Comparison of ENCODE assay signal across 19 mouse cellular contexts in genomic region chr17:13488608-13489324, GRCm38 (mm10).
DNase-seq lines count a peak whose midpoint lies in the region; ATAC-seq lines count a peak whose summit lies in the region.
"Had no signal": no experiment of that assay in that cellular context is flagged by ENCODE, and none has a peak within 500 bp of the region (broad histone marks: within the 10 kb centered on the region; RNA-seq: fewer than 3 reads in every experiment).

No protein-coding gene starts in this region.

- DNase-seq in heart, embryonic 10.5 days (ENCODE audit: low spot score) = peak; percentile 76
- DNase-seq in heart, adult 18-20 months = no peak
- no peak for DNase-seq in kidney, adult 11 months
- no peak for DNase-seq in lung, postnatal 14 days
- DNase-seq in heart, postnatal 4 days = peak; percentile 31
- no peak for DNase-seq in thymus, adult 18-20 months
- DNase-seq: adrenal gland, postnatal 36 days; cerebellum, adult 11-12 months; cerebellum, postnatal 14 days; forebrain, postnatal 0 days; gastrocnemius, postnatal 36 days; right cerebral cortex, postnatal 25 days; thymus, postnatal 14 days had no signal

- H3K4me3 ChIP-seq in heart, embryonic 10.5 days = no peak overlapping the region
- no peak overlapping the region for H3K4me3 ChIP-seq in kidney, embryonic 15.5 days (replicated peaks)
- H3K4me3 ChIP-seq in lung, embryonic 15.5 days = no peak overlapping the region
- H3K4me3 ChIP-seq: liver, embryonic 12.5 days had no signal

- H3K27ac ChIP-seq in heart, embryonic 10.5 days = peak overlapping the region; percentile 89
- H3K27ac ChIP-seq in kidney, embryonic 15.5 days = no peak overlapping the region
- H3K27ac ChIP-seq in lung, embryonic 15.5 days = peak overlapping the region; percentile 56
- H3K27ac ChIP-seq: liver, embryonic 12.5 days had no signal

- 49% methylated on average over 9 of the region's 9 CpGs for WGBS in heart, embryonic 10.5 days
- 65% methylated on average over 9 of the region's 9 CpGs for WGBS in kidney, embryonic 15.5 days
- 60% methylated on average over 9 of the region's 9 CpGs for WGBS in lung, embryonic 15.5 days

- H3K36me3 ChIP-seq in heart, embryonic 10.5 days = no peaks in the 10 kb centered on the region
- no peaks in the 10 kb centered on the region for H3K36me3 ChIP-seq in kidney, embryonic 15.5 days
- H3K36me3 ChIP-seq in lung, embryonic 15.5 days = no peaks in the 10 kb centered on the region
- H3K36me3 ChIP-seq: liver, embryonic 12.5 days had no signal

- peak; percentile 58; the same call in 1 of the 2 replicates for ATAC-seq in kidney, embryonic 15.5 days (replicated peaks; ENCODE audit: low FRiP score)
- ATAC-seq in lung, embryonic 15.5 days (ENCODE audit: borderline replicate concordance, extremely low read depth, low FRiP score, low TSS enrichment) = peak; percentile 50; the same call in 1 of the 2 replicates
- ATAC-seq: forebrain, postnatal 0 days; inflammation-experienced regulatory T-cells, adult 6 months; liver, embryonic 12.5 days had no signal

- no peak overlapping the region for H3K4me2 ChIP-seq in kidney, embryonic 15.5 days
- H3K4me2 ChIP-seq in lung, embryonic 15.5 days = no peak overlapping the region
- H3K4me2 ChIP-seq: liver, embryonic 12.5 days; midbrain, embryonic 11.5 days had no signal

- H3K27me3 ChIP-seq in heart, embryonic 10.5 days (ENCODE audit: insufficient read depth, poor library complexity, severe bottlenecking) = no peaks in the 10 kb centered on the region
- H3K27me3 ChIP-seq in kidney, embryonic 15.5 days = no peaks in the 10 kb centered on the region
- no peaks in the 10 kb centered on the region for H3K27me3 ChIP-seq in lung, embryonic 15.5 days
- H3K27me3 ChIP-seq: CH12.LX; liver, embryonic 12.5 days had no signal

- no peak overlapping the region for H3K9ac ChIP-seq in kidney, embryonic 15.5 days
- no peak overlapping the region for H3K9ac ChIP-seq in lung, embryonic 15.5 days
- H3K9ac ChIP-seq: forebrain, postnatal 0 days; liver, embryonic 12.5 days had no signal

- H3K9me3 ChIP-seq in heart, embryonic 10.5 days = no peaks in the 10 kb centered on the region
- no peaks in the 10 kb centered on the region for H3K9me3 ChIP-seq in kidney, embryonic 15.5 days (replicated peaks)
- H3K9me3 ChIP-seq in lung, embryonic 15.5 days = no peaks in the 10 kb centered on the region
- H3K9me3 ChIP-seq: liver, embryonic 12.5 days had no signal

- H3K4me1 ChIP-seq in heart, embryonic 10.5 days = peaks cover 32% of the 10 kb centered on the region
- peaks cover 5% of the 10 kb centered on the region; the same call in 1 of the 2 replicates for H3K4me1 ChIP-seq in kidney, embryonic 15.5 days
- peaks cover 14% of the 10 kb centered on the region for H3K4me1 ChIP-seq in lung, embryonic 15.5 days
- H3K4me1 ChIP-seq: liver, embryonic 12.5 days had no signal

Comparison
In these comparisons a context has a peak if more than half of its experiments do, and no peak if none do; other contexts are left out.
1. DNase-seq: peak in heart, embryonic 10.5 days (single experiment) and heart, postnatal 4 days (single experiment); none in heart, adult 18-20 months (0 of 2), kidney, adult 11 months (single experiment), lung, postnatal 14 days (single experiment) and thymus, adult 18-20 months (0 of 2).